Comparison of ENCODE assay signal across 23 mouse cellular contexts in genomic region chr14:12221571-12221970, GRCm38 (mm10).
"Had no signal": no experiment of that assay in that cellular context is flagged by ENCODE, and none has a peak within 500 bp of the region (broad histone marks: within the 10 kb centered on the region; RNA-seq: fewer than 3 reads in every experiment).

No protein-coding gene starts in this region.

- H3K4me3 ChIP-seq: heart, embryonic 10.5 days; heart, embryonic 12.5 days; hindbrain, embryonic 13.5 days; hindbrain, embryonic 15.5 days; intestine, embryonic 15.5 days; layer of hippocampus, adult 2 months; limb, embryonic 13.5 days; limb, embryonic 15.5 days; liver, embryonic 12.5 days had no signal

- H3K27me3 ChIP-seq: heart, embryonic 12.5 days; hindbrain, embryonic 13.5 days; hindbrain, embryonic 15.5 days; intestine, embryonic 15.5 days; limb, embryonic 13.5 days; limb, embryonic 15.5 days; liver, embryonic 12.5 days had no signal

- ATAC-seq: intestine, embryonic 15.5 days; intestine, postnatal 0 days; liver, embryonic 12.5 days had no signal

- H3K36me3 ChIP-seq: intestine, embryonic 15.5 days; liver, embryonic 12.5 days had no signal

- H3K27ac ChIP-seq: heart, embryonic 10.5 days; hindbrain, embryonic 13.5 days; hindbrain, embryonic 15.5 days; intestine, embryonic 15.5 days; layer of hippocampus, adult 2 months; limb, embryonic 13.5 days; limb, embryonic 15.5 days; liver, embryonic 12.5 days; liver, embryonic 14.5 days had no signal

- H3K9ac ChIP-seq: heart, embryonic 12.5 days; hindbrain, embryonic 13.5 days; hindbrain, embryonic 15.5 days; intestine, embryonic 15.5 days; limb, embryonic 13.5 days; limb, embryonic 15.5 days; liver, embryonic 12.5 days; liver, embryonic 14.5 days had no signal

- H3K4me2 ChIP-seq: heart, embryonic 12.5 days; hindbrain, embryonic 13.5 days; hindbrain, embryonic 15.5 days; intestine, embryonic 15.5 days; limb, embryonic 13.5 days; limb, embryonic 15.5 days; liver, embryonic 12.5 days had no signal

- H3K9me3 ChIP-seq: heart, embryonic 10.5 days; heart, embryonic 12.5 days; hindbrain, embryonic 13.5 days; hindbrain, embryonic 15.5 days; intestine, embryonic 15.5 days; limb, embryonic 13.5 days; limb, embryonic 15.5 days; liver, embryonic 12.5 days had no signal

- H3K4me1 ChIP-seq: heart, embryonic 10.5 days; heart, embryonic 12.5 days; hindbrain, embryonic 15.5 days; intestine, embryonic 15.5 days; limb, embryonic 15.5 days; liver, embryonic 12.5 days had no signal

- DNase-seq: gastrocnemius, postnatal 14 days; gastrocnemius, postnatal 36 days; heart, adult 18-20 months; heart, postnatal 10 days; heart, postnatal 36 days; kidney, adult 18-20 months; kidney, adult 8-10 months; kidney, postnatal 10 days; kidney, postnatal 25 days; kidney, postnatal 4 days; layer of hippocampus, postnatal 36 days; left cerebral cortex, postnatal 4 days had no signal
